Mouse (Mus musculus): ENCODE data around the gene Atp6v0a2. TPM values are rescaled to one million over a fixed set of nuclear protein-coding genes. Genes with fewer than 3 reads are reported as not detected.
A peak's percentile ranks its signal among the peaks of the same experiment; 100 is the strongest.
"Not testable (repeated sequence)": the region's sequence is repeated elsewhere in the genome, so short reads cannot be mapped to it uniquely, and the experiment has no call there.

The Atp6v0a2 gene
- polyA plus RNA-seq (2014; fragmentation: Nextera tagmentation; extraction: Ambion mirVana): 43.0 and 44.2 TPM in 2 replicates

- Histone ChIP-seq H3K27me3 (ENCODE audit: control insufficient read depth, insufficient read depth, low read length) (no peaks in the 10 kb centered on the region), H3K36me3 (ENCODE audit: control insufficient read depth, insufficient read depth, low read length) (0 out of 2 replicates have a peak, but pooled peaks cover 3% of the 10 kb centered on the region), H3K4me3 (ENCODE audit: low read depth, low read length) (peak within 1 kb of the TSS; percentile 96), H3K9ac (replicated peaks; ENCODE audit: low read depth, low read length) (peak within 1 kb of the TSS; percentile 77), H3K27ac (ENCODE audit: low read length) (peak within 1 kb of the TSS; percentile 85), H3K4me2 (replicated peaks; ENCODE audit: low read depth, low read length) (peak within 1 kb of the TSS; percentile 69), H3K4me1 (ENCODE audit: control insufficient read depth, insufficient read depth, low read length) (peaks cover 11% of the 10 kb centered on the region; the same call in 1 of the 2 replicates), H3K9me3 (ENCODE audit: control insufficient read depth, low read depth, low read length) (no peaks in the 10 kb centered on the region)
- WGBS: under 1% methylated on average over 58 of the region's 58 CpGs
- peak; percentile 95 for ATAC-seq (ENCODE audit: insufficient number of reproducible peaks, insufficient read depth, low FRiP score, low read depth)
These were observed at the start of gene Atp6v0a2 for GRCm38 (mm10) chr5:124628448-124629363. Gene Atp6v0a2, plus strand, starts transcription at chr5:124628576.

- Histone ChIP-seq H3K9ac (replicated peaks; ENCODE audit: low read depth, low read length) (peak within 1 kb of the TSS; percentile 66), H3K4me1 (ENCODE audit: control insufficient read depth, insufficient read depth, low read length) (peaks cover 14% of the 10 kb centered on the region; the same call in 1 of the 2 replicates), H3K27me3 (ENCODE audit: control insufficient read depth, insufficient read depth, low read length) (no peaks in the 10 kb centered on the region), H3K4me3 (ENCODE audit: low read depth, low read length) (peak within 1 kb of the TSS; percentile 77), H3K36me3 (ENCODE audit: control insufficient read depth, insufficient read depth, low read length) (peaks cover 25% of the 10 kb centered on the region), H3K27ac (ENCODE audit: low read length) (no peak within 1 kb of the TSS), H3K9me3 (ENCODE audit: control insufficient read depth, low read depth, low read length) (no peaks in the 10 kb centered on the region), H3K4me2 (replicated peaks; ENCODE audit: low read depth, low read length) (peak within 1 kb of the TSS; percentile 74)
- WGBS: 1% methylated on average over 51 of the region's 51 CpGs
- peak; percentile 93 for ATAC-seq (ENCODE audit: insufficient number of reproducible peaks, insufficient read depth, low FRiP score, low read depth)
These were observed 49.6 kb upstream of the Atp6v0a2 start, which contains the start of the genes Eif2b1 and Gtf2h3 for GRCm38 (mm10) chr5:124578633-124579317. Gene Eif2b1, minus strand, starts transcription at chr5:124579131. Gene Gtf2h3, plus strand, starts transcription at chr5:124579140.

- ATAC-seq (ENCODE audit: insufficient number of reproducible peaks, insufficient read depth, low FRiP score, low read depth): no peak
- Histone ChIP-seq H3K27me3 (ENCODE audit: control insufficient read depth, insufficient read depth, low read length) (no peaks in the 10 kb centered on the region), H3K9ac (replicated peaks; ENCODE audit: low read depth, low read length) (no peak overlapping the region), H3K9me3 (ENCODE audit: control insufficient read depth, low read depth, low read length) (no peaks in the 10 kb centered on the region), H3K27ac (ENCODE audit: low read length) (no peak overlapping the region), H3K36me3 (ENCODE audit: control insufficient read depth, insufficient read depth, low read length) (peaks cover 24% of the 10 kb centered on the region), H3K4me1 (ENCODE audit: control insufficient read depth, insufficient read depth, low read length) (peaks cover 14% of the 10 kb centered on the region; the same call in 1 of the 2 replicates), H3K4me2 (replicated peaks; ENCODE audit: low read depth, low read length) (no peak overlapping the region), H3K4me3 (ENCODE audit: low read depth, low read length) (no peak overlapping the region)
- 87% methylated on average over 5 of the region's 5 CpGs for WGBS
These were observed 45.9 kb upstream of the Atp6v0a2 start for GRCm38 (mm10) chr5:124582515-124582914.

GRCm38 (mm10) chr5:124592768-124593167, 35.6 kb upstream of the Atp6v0a2 start:
- H3K4me3 ChIP-seq (ENCODE audit: low read depth, low read length): no peak overlapping the region
- H3K36me3 ChIP-seq (ENCODE audit: control insufficient read depth, insufficient read depth, low read length): peaks cover 59% of the 10 kb centered on the region
- H3K27ac ChIP-seq (ENCODE audit: low read length): no peak overlapping the region
- no peaks in the 10 kb centered on the region for H3K9me3 ChIP-seq (ENCODE audit: control insufficient read depth, low read depth, low read length)
- no peaks in the 10 kb centered on the region for H3K27me3 ChIP-seq (ENCODE audit: control insufficient read depth, insufficient read depth, low read length)
- H3K4me2 ChIP-seq (replicated peaks; ENCODE audit: low read depth, low read length): no peak overlapping the region
- 91% methylated on average over 3 of the region's 3 CpGs for WGBS
- H3K4me1 ChIP-seq (ENCODE audit: control insufficient read depth, insufficient read depth, low read length): no peaks in the 10 kb centered on the region
- ATAC-seq (ENCODE audit: insufficient number of reproducible peaks, insufficient read depth, low FRiP score, low read depth): no peak
- no peak overlapping the region for H3K9ac ChIP-seq (replicated peaks; ENCODE audit: low read depth, low read length)

- Histone ChIP-seq H3K4me3 (ENCODE audit: low read depth, low read length) (peak overlapping the region; percentile 89), H3K27me3 (ENCODE audit: control insufficient read depth, insufficient read depth, low read length) (no peaks in the 10 kb centered on the region), H3K4me1 (ENCODE audit: control insufficient read depth, insufficient read depth, low read length) (peaks cover 6% of the 10 kb centered on the region; the same call in 1 of the 2 replicates), H3K9ac (replicated peaks; ENCODE audit: low read depth, low read length) (peak overlapping the region; percentile 50), H3K4me2 (replicated peaks; ENCODE audit: low read depth, low read length) (peak overlapping the region; percentile 94), H3K27ac (ENCODE audit: low read length) (no peak overlapping the region), H3K9me3 (ENCODE audit: control insufficient read depth, low read depth, low read length) (no peaks in the 10 kb centered on the region), H3K36me3 (ENCODE audit: control insufficient read depth, insufficient read depth, low read length) (peaks cover 34% of the 10 kb centered on the region)
- WGBS: 6% methylated on average over 30 of the region's 30 CpGs
- peak; percentile 100 for ATAC-seq (ENCODE audit: insufficient number of reproducible peaks, insufficient read depth, low FRiP score, low read depth)
These were observed 29.9 kb upstream of the Atp6v0a2 start for GRCm38 (mm10) chr5:124598224-124599174.

- H3K4me1 ChIP-seq (ENCODE audit: control insufficient read depth, insufficient read depth, low read length); H3K27ac ChIP-seq (ENCODE audit: low read length); H3K4me3 ChIP-seq (ENCODE audit: low read depth, low read length); ATAC-seq (ENCODE audit: insufficient number of reproducible peaks, insufficient read depth, low FRiP score, low read depth); H3K27me3 ChIP-seq (ENCODE audit: control insufficient read depth, insufficient read depth, low read length); H3K9ac ChIP-seq (replicated peaks; ENCODE audit: low read depth, low read length); H3K4me2 ChIP-seq (replicated peaks; ENCODE audit: low read depth, low read length); H3K9me3 ChIP-seq (ENCODE audit: control insufficient read depth, low read depth, low read length): not testable (repeated sequence)
- 50% methylated on average over 8 of the region's 8 CpGs for WGBS
- H3K36me3 ChIP-seq (ENCODE audit: control insufficient read depth, insufficient read depth, low read length): peaks cover 24% of the 10 kb centered on the region
These were observed 28.6 kb upstream of the Atp6v0a2 start for GRCm38 (mm10) chr5:124599726-124600125.

GRCm38 (mm10) chr5:124602349-124602748, 26.0 kb upstream of the Atp6v0a2 start:
- peaks cover 6% of the 10 kb centered on the region for H3K36me3 ChIP-seq (ENCODE audit: control insufficient read depth, insufficient read depth, low read length)
- no peak overlapping the region for H3K4me2 ChIP-seq (replicated peaks; ENCODE audit: low read depth, low read length)
- H3K4me1 ChIP-seq (ENCODE audit: control insufficient read depth, insufficient read depth, low read length): peaks cover 6% of the 10 kb centered on the region; the same call in 1 of the 2 replicates
- 73% methylated on average over 5 of the region's 5 CpGs for WGBS
- H3K9ac ChIP-seq (replicated peaks; ENCODE audit: low read depth, low read length): no peak overlapping the region
- ATAC-seq (ENCODE audit: insufficient number of reproducible peaks, insufficient read depth, low FRiP score, low read depth): no peak
- no peaks in the 10 kb centered on the region for H3K27me3 ChIP-seq (ENCODE audit: control insufficient read depth, insufficient read depth, low read length)
- no peaks in the 10 kb centered on the region for H3K9me3 ChIP-seq (ENCODE audit: control insufficient read depth, low read depth, low read length)
- H3K4me3 ChIP-seq (ENCODE audit: low read depth, low read length): no peak overlapping the region
- H3K27ac ChIP-seq (ENCODE audit: low read length): no peak overlapping the region
